Mouse (Mus musculus): ENCODE results near the gene Col17a1.

- TF ChIP-seq CTCF (IDR thresholded peaks at IDR 0.05; ENCODE audit: low read depth, low read length) (no peak), POLR2AphosphoS5 (IDR thresholded peaks at IDR 0.05; ENCODE audit: insufficient replicate concordance, low read depth, low read length) (no peak), TAL1 (conservative IDR thresholded peaks at IDR 0.05; ENCODE audit: low read depth, low read length) (no peak), GATA1 (IDR thresholded peaks at IDR 0.05; ENCODE audit: borderline replicate concordance, low read length) (no peak), GATA2 (IDR thresholded peaks at IDR 0.05; ENCODE audit: borderline replicate concordance, low read depth, low read length) (no peak)
These were observed 13.3 kb upstream of the Col17a1 start for GRCm38 (mm10) chr19:47705080-47705771.
